8 mouse cellular contexts compared by ENCODE assay signal in the genomic region with DNA sequence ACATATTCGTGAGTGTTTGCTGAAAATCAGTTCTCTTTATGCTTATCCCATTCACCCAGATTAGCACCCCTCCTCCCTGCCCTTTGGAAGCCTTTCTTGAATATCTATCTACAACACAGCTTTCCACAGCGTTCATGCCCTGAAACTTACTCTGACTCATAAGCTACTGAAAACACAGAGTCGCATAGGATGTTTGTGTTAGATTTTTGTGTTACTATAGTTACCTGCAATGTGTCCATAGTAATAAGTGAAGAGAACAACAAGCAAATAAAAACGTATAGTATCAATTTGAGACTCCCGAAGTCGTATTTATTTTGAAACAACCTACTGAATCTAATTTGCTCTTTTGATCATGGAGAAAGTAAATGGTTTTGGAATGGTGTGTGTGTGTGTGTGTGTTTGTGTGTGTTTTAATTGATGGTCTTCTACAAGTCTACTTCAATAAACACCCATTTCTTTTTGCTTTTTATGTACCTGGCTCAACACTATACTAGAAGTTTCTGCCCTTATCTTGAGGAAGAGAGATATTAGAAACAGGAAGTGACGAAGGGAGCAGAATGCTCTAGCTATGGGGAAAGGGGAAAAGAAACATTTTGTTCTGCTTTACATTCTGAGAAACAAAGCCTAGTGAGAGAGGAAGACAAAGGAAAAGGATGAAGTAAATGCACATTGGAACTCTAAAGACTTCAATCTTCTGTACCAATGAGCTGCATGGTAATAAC. TPM values are rescaled to one million over a fixed set of nuclear protein-coding genes. Genes with fewer than 3 reads are reported as not detected.
DNase-seq lines count a peak whose midpoint lies in the region; ATAC-seq and TF ChIP-seq lines count a peak whose summit lies in the region.

No protein-coding gene starts in this region.

- no peak for DNase-seq in left cerebral cortex, adult 2 months (ENCODE audit: extremely low spot score in 1 of 2, low spot score in 2 of 2)
- no peak for DNase-seq in left cerebral cortex, adult 8-10 months (ENCODE audit: low spot score in 2 of 2)
- DNase-seq in hindbrain, embryonic 14.5 days (ENCODE audit: low spot score) = no peak
- DNase-seq in midbrain, embryonic 10.5 days (ENCODE audit: low spot score) = no peak
- no peak for DNase-seq in cerebellum, postnatal 25 days
- DNase-seq in spleen, adult 18-20 months = no peak
- DNase-seq in urinary bladder, postnatal 4 days (ENCODE audit: low spot score in 2 of 2) = no peak

- no peak for ATAC-seq in hindbrain, embryonic 14.5 days (ENCODE audit: low FRiP score)

- no peaks in the 10 kb centered on the region for H3K27me3 ChIP-seq in hindbrain, embryonic 14.5 days (ENCODE audit: control insufficient read depth, insufficient read depth, low read length)
- no peaks in the 10 kb centered on the region for H3K27me3 ChIP-seq in midbrain, embryonic 10.5 days (ENCODE audit: low read depth, poor library complexity, severe bottlenecking)

- intact Hi-C loops in left cerebral cortex, adult 2 months (cut with DNase I) = loop anchor here (2.0 to 5.0 kb wide), 2 partner anchors 104 to 263 kb away; no protein-coding TSS in a partner anchor

- H3K4me3 ChIP-seq in left cerebral cortex, adult 2 months = peak overlapping the region; percentile 72
- H3K4me3 ChIP-seq in bone marrow macrophage, adult 2 months (ENCODE audit: insufficient read depth, low read length) = peak overlapping the region; percentile 82
- H3K4me3 ChIP-seq in hindbrain, embryonic 14.5 days (replicated peaks; ENCODE audit: low read length) = peak overlapping the region; percentile 77
- peak overlapping the region; percentile 71 for H3K4me3 ChIP-seq in midbrain, embryonic 10.5 days

- peaks cover 20% of the 10 kb centered on the region for H3K4me1 ChIP-seq in bone marrow macrophage, adult 2 months (ENCODE audit: control insufficient read depth, insufficient read depth, low read length)
- H3K4me1 ChIP-seq in hindbrain, embryonic 14.5 days (replicated peaks; ENCODE audit: control insufficient read depth, insufficient read depth, low read length) = peaks cover 7% of the 10 kb centered on the region
- H3K4me1 ChIP-seq in midbrain, embryonic 10.5 days = peaks cover 43% of the 10 kb centered on the region

- peak overlapping the region; percentile 66 for H3K4me2 ChIP-seq in hindbrain, embryonic 14.5 days (replicated peaks)

- H3K27ac ChIP-seq in left cerebral cortex, adult 2 months = peak overlapping the region; percentile 92
- peak overlapping the region; percentile 97 for H3K27ac ChIP-seq in bone marrow macrophage, adult 2 months (ENCODE audit: insufficient read depth, low read depth, low read length)
- H3K27ac ChIP-seq in hindbrain, embryonic 14.5 days = peak overlapping the region; percentile 92
- peak overlapping the region; percentile 95 for H3K27ac ChIP-seq in midbrain, embryonic 10.5 days (replicated peaks)

- no peak for TF ChIP-seq POLR2A in bone marrow macrophage, adult 2 months (IDR thresholded peaks at IDR 0.05; ENCODE audit: borderline replicate concordance, low read depth, low read length)

- no peaks in the 10 kb centered on the region for H3K9me3 ChIP-seq in hindbrain, embryonic 14.5 days (ENCODE audit: control insufficient read depth, low read length)
- no peaks in the 10 kb centered on the region for H3K9me3 ChIP-seq in midbrain, embryonic 10.5 days (replicated peaks)

- no peaks in the 10 kb centered on the region for H3K36me3 ChIP-seq in hindbrain, embryonic 14.5 days (replicated peaks; ENCODE audit: control insufficient read depth, insufficient read depth)
- no peaks in the 10 kb centered on the region for H3K36me3 ChIP-seq in midbrain, embryonic 10.5 days

- peak overlapping the region; percentile 79 for H3K9ac ChIP-seq in hindbrain, embryonic 14.5 days

- no peak for TF ChIP-seq CTCF in left cerebral cortex, adult 2 months (IDR thresholded peaks at IDR 0.05)
- TF ChIP-seq CTCF in bone marrow macrophage, adult 2 months (IDR thresholded peaks at IDR 0.05; ENCODE audit: low read depth, low read length) = no peak

- WGBS in hindbrain, embryonic 14.5 days = 52% methylated on average over 7 of the region's 7 CpGs
- 59% methylated on average over 7 of the region's 7 CpGs for WGBS in midbrain, embryonic 10.5 days

RNA-seq across cellular contexts. Expression of a gene that starts 5.5 kb away (rescaled TPM):
- 10 to 100 TPM; 60.4 to 62.7 TPM for total RNA-seq in left cerebral cortex, adult 2 months (2021)
- 10 to 100 TPM; 68.4 to 86.2 (median 76.6) TPM for total RNA-seq in left cerebral cortex, adult 8-10 months (2022)
- polyA plus RNA-seq in bone marrow macrophage, adult 2 months (2012; ENCODE audit: insufficient read depth, insufficient read length, missing spikeins) = 52.2 and 56.9 TPM in 2 replicates
- polyA plus RNA-seq in hindbrain, embryonic 14.5 days (2014; fragmentation: Nextera tagmentation; extraction: Ambion mirVana) = 73.5 and 79.3 TPM in 2 replicates
- 97.0 and 102 TPM in 2 replicates for polyA plus RNA-seq in midbrain, embryonic 10.5 days (2016; fragmentation: Nextera tagmentation; extraction: Ambion mirVana)
